Mouse (Mus musculus) urinary bladder, postnatal 36 days (tissue): ENCODE measurements around the gene Cars2.
"Not testable (repeated sequence)": the region's sequence is repeated elsewhere in the genome, so short reads cannot be mapped to it uniquely, and the experiment has no call there.

Experiments used
- DNase-seq, 2 experiments: peaks; one replicate each; pipeline ENCODE4 v3.0.0; 2022; ENCODE audit warnings: low spot score in 2 of 2, mixed read lengths in 1 of 2

Gene Cars2

DNA sequence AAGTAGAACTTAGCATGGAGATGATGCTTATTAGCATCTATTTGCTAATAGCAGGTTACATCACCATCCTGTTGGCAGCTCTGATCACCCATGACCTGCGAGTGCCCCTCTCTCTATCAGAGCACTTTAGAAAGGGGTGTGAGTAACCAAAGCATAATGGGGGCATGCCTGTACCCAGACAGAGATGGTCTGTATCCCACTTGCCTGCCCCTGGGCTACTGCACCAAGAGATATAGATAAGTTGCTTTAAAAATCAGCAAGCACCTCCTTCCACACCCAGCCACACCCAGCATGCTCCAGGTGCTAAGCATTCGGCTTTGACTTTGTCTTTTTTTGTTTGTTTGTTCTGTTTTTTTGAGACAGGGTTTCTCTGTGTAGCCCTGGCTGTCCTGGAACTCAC is 74.7 kb downstream of the Cars2 start:
- DNase-seq: no peak

DNA sequence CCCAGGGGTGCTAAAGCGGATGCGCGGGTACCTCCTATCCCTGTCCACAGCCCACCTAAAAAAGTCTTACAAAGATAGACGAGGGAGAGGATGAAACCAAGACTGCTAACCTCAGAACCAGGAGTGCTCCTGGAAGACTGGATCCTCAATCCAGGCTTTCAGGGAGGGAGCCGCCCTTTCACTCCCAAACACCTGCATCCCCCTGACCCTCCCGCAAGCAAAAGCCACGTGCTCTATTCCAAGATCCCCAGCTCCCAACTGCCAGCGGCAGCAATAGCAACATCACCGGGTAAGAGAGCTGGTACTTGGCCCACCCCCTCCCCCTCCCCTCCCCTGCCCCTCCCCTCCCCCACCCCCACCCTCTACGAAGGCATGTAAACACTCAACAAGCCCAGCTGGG is 75.2 kb downstream of the Cars2 start:
- no peak for DNase-seq

DNA sequence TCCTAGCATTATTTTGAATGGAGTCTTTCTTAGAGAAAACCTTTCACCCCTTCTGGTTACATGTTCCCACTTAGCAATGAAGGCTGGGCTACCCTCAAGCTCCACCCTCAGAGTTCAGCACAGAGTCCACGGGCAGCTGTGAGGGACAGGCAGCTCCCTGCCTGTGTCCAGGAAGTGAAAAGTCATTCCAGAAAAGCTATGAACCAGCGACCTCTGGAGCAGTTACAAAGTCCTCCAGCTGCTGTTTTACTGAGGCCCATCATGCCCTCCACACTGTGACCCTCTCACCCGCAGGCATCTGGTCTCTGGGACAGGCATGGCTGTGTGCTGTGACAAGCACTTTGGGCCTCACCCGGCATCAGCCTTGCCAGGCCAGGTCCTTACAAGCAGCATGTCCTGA is 77.5 kb downstream of the Cars2 start:
- DNase-seq: no peak

DNA sequence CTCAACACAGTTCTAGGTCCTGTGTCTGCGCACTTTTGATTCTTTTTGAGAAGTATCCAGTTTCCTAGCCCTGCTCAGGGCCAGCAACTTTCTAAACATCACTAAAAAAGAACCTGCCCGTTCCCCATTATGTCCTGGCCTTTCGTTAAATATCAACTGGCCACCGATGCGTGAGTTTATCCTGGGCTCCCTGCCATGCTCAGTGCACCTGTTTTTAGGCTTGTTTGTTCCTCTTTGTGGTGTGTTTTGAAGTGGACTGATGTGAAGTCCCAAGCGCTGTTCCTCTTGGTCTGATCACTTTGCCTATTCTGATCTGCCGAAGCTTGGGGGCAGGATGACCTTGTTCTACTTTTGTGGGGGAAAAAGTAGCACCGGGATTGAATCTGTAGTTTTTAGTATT is 79.3 kb downstream of the Cars2 start:
- DNase-seq: no peak

DNA sequence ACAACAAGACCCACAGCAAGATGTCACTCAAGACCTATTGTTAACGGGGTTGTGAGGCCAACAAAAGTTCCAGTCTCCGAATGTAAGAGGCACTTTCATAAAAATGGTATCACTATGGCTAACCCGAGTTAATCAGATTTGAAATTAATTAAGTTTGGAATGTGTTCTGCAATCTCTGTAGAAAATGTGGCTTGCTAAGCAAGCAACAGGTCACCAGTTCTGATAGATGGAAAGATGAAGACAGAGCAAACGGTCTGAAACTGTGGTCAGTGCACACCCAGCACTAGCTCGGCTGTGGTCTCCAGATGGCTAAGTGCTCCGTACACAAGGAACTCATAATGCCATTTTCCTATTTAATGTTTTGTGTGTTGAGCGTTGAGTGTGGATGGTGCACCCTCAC is 79.9 kb downstream of the Cars2 start:
- no peak for DNase-seq

DNA sequence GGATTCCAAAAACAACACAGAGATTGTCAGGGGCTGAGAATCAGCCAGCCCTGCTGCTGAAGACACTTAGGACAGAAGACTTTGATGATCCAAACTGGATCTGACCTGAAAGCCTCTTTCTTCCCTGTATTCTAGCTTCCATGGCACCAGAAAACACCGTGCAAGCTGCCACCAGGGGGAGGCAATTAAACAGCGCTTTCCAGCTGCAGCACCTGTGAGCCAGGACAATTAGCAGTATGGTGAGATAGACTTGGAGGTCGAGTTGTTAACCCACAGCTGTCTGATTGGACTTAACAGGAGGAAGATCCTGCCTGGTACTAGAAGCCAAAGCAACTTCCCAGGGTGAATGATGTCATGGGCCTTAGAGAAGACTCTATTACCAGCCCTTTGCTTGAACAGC is 81.5 kb downstream of the Cars2 start:
- DNase-seq: peak in 1 of 2 experiments; percentile 42

DNA sequence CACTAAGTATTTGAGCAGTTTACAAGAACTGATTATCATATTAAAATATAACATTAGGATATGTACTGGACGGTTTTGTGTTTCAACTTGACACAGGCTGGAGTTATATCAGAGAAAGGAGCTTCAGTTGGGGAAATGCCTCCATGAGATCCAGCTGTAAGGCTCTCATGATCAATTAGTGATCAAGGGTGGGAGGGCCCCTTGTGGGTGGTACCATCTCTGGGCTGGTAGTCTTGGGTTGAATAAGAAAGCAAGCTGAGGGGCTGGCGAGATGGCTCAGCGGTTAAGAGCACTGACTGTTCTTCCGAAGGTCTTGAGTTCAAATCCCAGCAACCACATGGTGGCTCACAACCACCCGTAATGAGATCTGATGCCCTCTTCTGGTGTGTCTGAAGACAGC is 84.1 kb downstream of the Cars2 start:
- DNase-seq: not testable (repeated sequence)

DNA sequence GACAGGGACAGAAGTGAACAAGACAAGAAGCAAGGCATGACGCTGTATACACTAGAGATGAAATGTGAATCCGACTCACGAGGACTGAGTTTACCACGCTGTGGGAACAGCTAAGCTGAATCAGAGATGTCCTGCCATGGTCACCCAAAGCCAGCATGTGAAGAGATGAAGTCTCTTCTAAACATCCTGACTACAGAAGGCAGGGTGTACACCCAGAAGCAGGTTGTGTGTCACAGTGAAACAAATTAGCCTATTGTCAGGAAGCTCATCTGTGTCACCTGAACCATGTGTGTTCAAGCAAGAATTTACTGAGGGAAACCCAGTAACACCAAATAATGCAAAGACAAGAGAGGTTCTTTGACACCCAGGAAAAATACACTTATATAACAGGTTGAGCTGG is 85.0 kb downstream of the Cars2 start:
- no peak for DNase-seq

DNA sequence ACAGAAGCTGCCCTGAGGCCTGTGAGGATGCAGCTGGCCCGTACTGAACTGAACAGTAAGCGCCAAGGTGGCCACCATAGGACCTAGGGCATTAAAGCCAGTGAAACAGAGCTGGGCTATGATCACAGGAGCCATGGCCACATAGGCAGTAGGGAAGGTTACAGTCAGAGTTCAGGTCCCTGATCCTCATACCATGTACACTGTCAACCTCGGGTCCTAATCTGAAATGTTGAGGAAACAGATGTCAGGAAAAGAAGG is 85.9 kb downstream of the Cars2 start:
- DNase-seq: no peak
